Mouse (Mus musculus): ENCODE data around the gene Kirrel2. TPM values are rescaled to one million over a fixed set of nuclear protein-coding genes. Genes with fewer than 3 reads are reported as not detected.

Kirrel2 gene
- polyA plus RNA-seq, 1 experiment from 2014 or later: 0.20 TPM

GRCm38 (mm10) chr7:30411023-30411422, 46.5 kb downstream of the Kirrel2 start:
- no peaks in the 10 kb centered on the region for H3K27me3 ChIP-seq
- H3K9me3 ChIP-seq (replicated peaks): no peaks in the 10 kb centered on the region; the same call in 1 of the 2 replicates
- no peaks in the 10 kb centered on the region for H3K4me1 ChIP-seq (replicated peaks)
- 37% methylated on average over 3 of the region's 3 CpGs for WGBS (ENCODE audit: insufficient replicate concordance)
- DNase-seq: no peak
- H3K4me3 ChIP-seq (replicated peaks): no peak overlapping the region
- H3K9ac ChIP-seq: no peak overlapping the region
- H3K27ac ChIP-seq: no peak overlapping the region
- ATAC-seq (ENCODE audit: low read depth): no peak
- H3K36me3 ChIP-seq: no peaks in the 10 kb centered on the region
- no peak overlapping the region for H3K4me2 ChIP-seq

- H3K9ac ChIP-seq: no peak overlapping the region
- DNase-seq: no peak
- H3K9me3 ChIP-seq (replicated peaks): no peaks in the 10 kb centered on the region; the same call in 1 of the 2 replicates
- no peak overlapping the region for H3K4me2 ChIP-seq
- ATAC-seq (ENCODE audit: low read depth): no peak
- no peak overlapping the region for H3K27ac ChIP-seq
- no peaks in the 10 kb centered on the region for H3K27me3 ChIP-seq
- no peak overlapping the region for H3K4me3 ChIP-seq (replicated peaks)
- no peaks in the 10 kb centered on the region for H3K36me3 ChIP-seq
- no peaks in the 10 kb centered on the region for H3K4me1 ChIP-seq (replicated peaks)
- 50% methylated on average over 2 of the region's 2 CpGs for WGBS (ENCODE audit: insufficient replicate concordance)
These were observed 47.7 kb downstream of the Kirrel2 start for GRCm38 (mm10) chr7:30409789-30410188.

- Histone ChIP-seq H3K27me3 (no peaks in the 10 kb centered on the region), H3K36me3 (no peaks in the 10 kb centered on the region), H3K27ac (no peak overlapping the region), H3K4me3 (replicated peaks) (no peak overlapping the region), H3K9me3 (replicated peaks) (no peaks in the 10 kb centered on the region), H3K4me2 (no peak overlapping the region), H3K4me1 (replicated peaks) (no peaks in the 10 kb centered on the region), H3K9ac (no peak overlapping the region)
- 63% methylated on average over 3 of the region's 3 CpGs for WGBS (ENCODE audit: insufficient replicate concordance)
- ATAC-seq (ENCODE audit: low read depth) (no peak), DNase-seq (no peak)
These were observed 48.9 kb downstream of the Kirrel2 start for GRCm38 (mm10) chr7:30408639-30409038.

- WGBS (ENCODE audit: insufficient replicate concordance): 41% methylated on average over 4 of the region's 4 CpGs
- H3K9ac ChIP-seq: no peak overlapping the region
- H3K9me3 ChIP-seq (replicated peaks): no peaks in the 10 kb centered on the region
These were observed 55.1 kb downstream of the Kirrel2 start for GRCm38 (mm10) chr7:30402343-30402742.

GRCm38 (mm10) chr7:30399671-30400070, 57.8 kb downstream of the Kirrel2 start:
- Histone ChIP-seq H3K36me3 (no peaks in the 10 kb centered on the region), H3K4me1 (replicated peaks) (no peaks in the 10 kb centered on the region), H3K9me3 (replicated peaks) (no peaks in the 10 kb centered on the region), H3K9ac (no peak overlapping the region), H3K27ac (no peak overlapping the region), H3K4me3 (replicated peaks) (no peak overlapping the region), H3K4me2 (no peak overlapping the region), H3K27me3 (no peaks in the 10 kb centered on the region)
- WGBS (ENCODE audit: insufficient replicate concordance): 58% methylated on average over 7 of the region's 7 CpGs
- DNase-seq: no peak
- no peak for ATAC-seq (ENCODE audit: low read depth)

More at GRCm38 (mm10) chr7:30402343-30402742, 55.1 kb downstream of the Kirrel2 start:
- no peak for DNase-seq
- H3K4me2 ChIP-seq: no peak overlapping the region
- no peak for ATAC-seq (ENCODE audit: low read depth)
- no peaks in the 10 kb centered on the region for H3K27me3 ChIP-seq
- H3K27ac ChIP-seq: no peak overlapping the region
- H3K4me1 ChIP-seq (replicated peaks): no peaks in the 10 kb centered on the region
- no peak overlapping the region for H3K4me3 ChIP-seq (replicated peaks)
- H3K36me3 ChIP-seq: no peaks in the 10 kb centered on the region

Other genes starting within 250 kb of the Kirrel2 start
- 67.1 and 70.0 TPM in 2 replicates for gene Polr2i, start 225.7 kb downstream of the Kirrel2 start, polyA plus RNA-seq (2015; fragmentation: Nextera tagmentation; extraction: Ambion mirVana)
- 62.1 and 63.7 TPM in 2 replicates for gene Tbcb, start 225.4 kb downstream of the Kirrel2 start, polyA plus RNA-seq (2015; fragmentation: Nextera tagmentation; extraction: Ambion mirVana)
- gene Ovol3, start 222.0 kb downstream of the Kirrel2 start, polyA plus RNA-seq (2015; fragmentation: Nextera tagmentation; extraction: Ambion mirVana): not detected in 2 replicates
- gene Thap8, start 177.6 kb downstream of the Kirrel2 start, polyA plus RNA-seq (2015; fragmentation: Nextera tagmentation; extraction: Ambion mirVana): 0.13 TPM in 1 of 2 replicates, not detected in the other
- 7.0 and 8.1 TPM in 2 replicates for gene Wdr62, start 177.3 kb downstream of the Kirrel2 start, polyA plus RNA-seq (2015; fragmentation: Nextera tagmentation; extraction: Ambion mirVana)
- 1.4 and 1.7 TPM in 2 replicates for gene Clip3, start 166.0 kb downstream of the Kirrel2 start, polyA plus RNA-seq (2015; fragmentation: Nextera tagmentation; extraction: Ambion mirVana)
- gene Alkbh6, start 149.0 kb downstream of the Kirrel2 start, polyA plus RNA-seq (2015; fragmentation: Nextera tagmentation; extraction: Ambion mirVana): 17.2 and 18.9 TPM in 2 replicates
- gene Syne4, start 142.9 kb downstream of the Kirrel2 start, polyA plus RNA-seq (2015; fragmentation: Nextera tagmentation; extraction: Ambion mirVana): 6.1 and 8.8 TPM in 2 replicates
- gene E130208F15Rik, start 135.9 kb downstream of the Kirrel2 start, polyA plus RNA-seq (2015; fragmentation: Nextera tagmentation; extraction: Ambion mirVana): 1.3 and 1.8 TPM in 2 replicates
- gene Sdhaf1, start 133.8 kb downstream of the Kirrel2 start, polyA plus RNA-seq (2015; fragmentation: Nextera tagmentation; extraction: Ambion mirVana): 6.4 and 6.6 TPM in 2 replicates
- gene Lrfn3, start 94.9 kb downstream of the Kirrel2 start, polyA plus RNA-seq (2015; fragmentation: Nextera tagmentation; extraction: Ambion mirVana): 1.4 and 1.5 TPM in 2 replicates
- gene Tyrobp, start 43.9 kb downstream of the Kirrel2 start, polyA plus RNA-seq (2015; fragmentation: Nextera tagmentation; extraction: Ambion mirVana): 65.8 and 80.0 TPM in 2 replicates
- gene Hcst, start 37.8 kb downstream of the Kirrel2 start, polyA plus RNA-seq (2015; fragmentation: Nextera tagmentation; extraction: Ambion mirVana): 2.7 and 4.0 TPM in 2 replicates
- 1.2 TPM in 2 replicates for gene Nfkbid, start 36.0 kb downstream of the Kirrel2 start, polyA plus RNA-seq (2015; fragmentation: Nextera tagmentation; extraction: Ambion mirVana)
- 4.6 and 4.7 TPM in 2 replicates for gene Aplp1, start 12.2 kb downstream of the Kirrel2 start, polyA plus RNA-seq (2015; fragmentation: Nextera tagmentation; extraction: Ambion mirVana)
- gene Nphs1, start 625 bp upstream of the Kirrel2 start, polyA plus RNA-seq (2015; fragmentation: Nextera tagmentation; extraction: Ambion mirVana): 0.13 and 0.17 TPM in 2 replicates
- 28.1 and 28.6 TPM in 2 replicates for gene Prodh2, start 35.9 kb upstream of the Kirrel2 start, polyA plus RNA-seq (2015; fragmentation: Nextera tagmentation; extraction: Ambion mirVana)
- gene Arhgap33, start 77.4 kb upstream of the Kirrel2 start, polyA plus RNA-seq (2015; fragmentation: Nextera tagmentation; extraction: Ambion mirVana): 2.0 and 2.3 TPM in 2 replicates
- 4.4 and 4.6 TPM in 2 replicates for gene Hspb6, start 94.5 kb upstream of the Kirrel2 start, polyA plus RNA-seq (2015; fragmentation: Nextera tagmentation; extraction: Ambion mirVana)
- 1.8 and 2.3 TPM in 2 replicates for gene Proser3, start 94.6 kb upstream of the Kirrel2 start, polyA plus RNA-seq (2015; fragmentation: Nextera tagmentation; extraction: Ambion mirVana)
- 25.3 and 31.9 TPM in 2 replicates for gene Lin37, start 102.1 kb upstream of the Kirrel2 start, polyA plus RNA-seq (2015; fragmentation: Nextera tagmentation; extraction: Ambion mirVana)
- 49.4 TPM in 2 replicates for gene U2af1l4, start 105.6 kb upstream of the Kirrel2 start, polyA plus RNA-seq (2015; fragmentation: Nextera tagmentation; extraction: Ambion mirVana)
- 3.4 and 3.8 TPM in 2 replicates for gene Gm49396, start 105.7 kb upstream of the Kirrel2 start, polyA plus RNA-seq (2015; fragmentation: Nextera tagmentation; extraction: Ambion mirVana)
- gene Psenen, start 105.9 kb upstream of the Kirrel2 start, polyA plus RNA-seq (2015; fragmentation: Nextera tagmentation; extraction: Ambion mirVana): 80.1 and 81.3 TPM in 2 replicates
- 1.6 and 2.1 TPM in 2 replicates for gene Igflr1, start 107.7 kb upstream of the Kirrel2 start, polyA plus RNA-seq (2015; fragmentation: Nextera tagmentation; extraction: Ambion mirVana)
- gene Kmt2b, start 131.0 kb upstream of the Kirrel2 start, polyA plus RNA-seq (2015; fragmentation: Nextera tagmentation; extraction: Ambion mirVana): 2.8 and 3.8 TPM in 2 replicates
- gene Zbtb32, start 141.2 kb upstream of the Kirrel2 start, polyA plus RNA-seq (2015; fragmentation: Nextera tagmentation; extraction: Ambion mirVana): 0.09 and 0.20 TPM in 2 replicates
- gene Upk1a, start 155.2 kb upstream of the Kirrel2 start, polyA plus RNA-seq (2015; fragmentation: Nextera tagmentation; extraction: Ambion mirVana): 0.09 and 0.50 TPM in 2 replicates
- gene Cox6b1, start 168.5 kb upstream of the Kirrel2 start, polyA plus RNA-seq (2015; fragmentation: Nextera tagmentation; extraction: Ambion mirVana): 690 and 705 TPM in 2 replicates
- 0.09 TPM in 1 of 2 replicates, not detected in the other for gene Etv2, start 178.2 kb upstream of the Kirrel2 start, polyA plus RNA-seq (2015; fragmentation: Nextera tagmentation; extraction: Ambion mirVana)
- gene Rbm42, start 192.6 kb upstream of the Kirrel2 start, polyA plus RNA-seq (2015; fragmentation: Nextera tagmentation; extraction: Ambion mirVana): 58.0 and 59.4 TPM in 2 replicates
- 38.2 and 38.7 TPM in 2 replicates for gene Haus5, start 207.3 kb upstream of the Kirrel2 start, polyA plus RNA-seq (2015; fragmentation: Nextera tagmentation; extraction: Ambion mirVana)
- not detected in 2 replicates for gene Pmis2, start 213.9 kb upstream of the Kirrel2 start, polyA plus RNA-seq (2015; fragmentation: Nextera tagmentation; extraction: Ambion mirVana)
- gene 2200002J24Rik, start 241.2 kb upstream of the Kirrel2 start, polyA plus RNA-seq (2015; fragmentation: Nextera tagmentation; extraction: Ambion mirVana): 0.34 and 0.37 TPM in 2 replicates